Comparison of ENCODE assay signal across 9 mouse cellular contexts in genomic region chr4:13957920-13958319, GRCm38 (mm10).
DNase-seq lines count a peak whose midpoint lies in the region; ATAC-seq and TF ChIP-seq lines count a peak whose summit lies in the region.
"Had no signal": no experiment of that assay in that cellular context is flagged by ENCODE, and none has a peak within 500 bp of the region (broad histone marks: within the 10 kb centered on the region; RNA-seq: fewer than 3 reads in every experiment).

No protein-coding gene starts in this region.

- no peak for TF ChIP-seq CTCF in kidney, adult 2 months (conservative IDR thresholded peaks at IDR 0.05; ENCODE audit: insufficient read depth, insufficient read length, low read depth, low read length)
- no peak for TF ChIP-seq CTCF in midbrain, postnatal 0 days (IDR thresholded peaks at IDR 0.05)

- no peak overlapping the region for H3K4me2 ChIP-seq in midbrain, postnatal 0 days (ENCODE audit: low read depth, low read length, poor library complexity, severe bottlenecking)
- H3K4me2 ChIP-seq: liver, embryonic 12.5 days had no signal

- H3K9ac ChIP-seq in midbrain, postnatal 0 days (replicated peaks; ENCODE audit: low read length, poor library complexity, severe bottlenecking), result no peak overlapping the region
- H3K9ac ChIP-seq: liver, embryonic 12.5 days had no signal

- H3K36me3 ChIP-seq in kidney, adult 2 months (ENCODE audit: control insufficient read depth, insufficient read depth, low read length), result no peaks in the 10 kb centered on the region
- H3K36me3 ChIP-seq in midbrain, postnatal 0 days (ENCODE audit: insufficient read depth, low read length), result no peaks in the 10 kb centered on the region
- H3K36me3 ChIP-seq: liver, embryonic 12.5 days had no signal

- no peaks in the 10 kb centered on the region for H3K9me3 ChIP-seq in midbrain, postnatal 0 days (ENCODE audit: low read length)
- H3K9me3 ChIP-seq: liver, embryonic 12.5 days had no signal

- H3K27me3 ChIP-seq in kidney, adult 2 months (replicated peaks; ENCODE audit: control insufficient read depth, insufficient read depth, low read length), result no peaks in the 10 kb centered on the region
- H3K27me3 ChIP-seq in midbrain, postnatal 0 days (ENCODE audit: insufficient read depth, low read length), result no peaks in the 10 kb centered on the region
- H3K27me3 ChIP-seq: liver, embryonic 12.5 days had no signal

- H3K4me1 ChIP-seq in kidney, adult 2 months (ENCODE audit: control insufficient read depth, insufficient read depth, low read length), result no peaks in the 10 kb centered on the region
- H3K4me1 ChIP-seq in midbrain, postnatal 0 days (ENCODE audit: insufficient read depth, low read length), result no peaks in the 10 kb centered on the region; the same call in 1 of the 2 replicates
- H3K4me1 ChIP-seq: liver, embryonic 12.5 days had no signal

- H3K27ac ChIP-seq in kidney, adult 2 months (ENCODE audit: insufficient read depth, low read depth, low read length), result no peak overlapping the region
- no peak overlapping the region for H3K27ac ChIP-seq in midbrain, postnatal 0 days (ENCODE audit: low read depth, low read length)
- H3K27ac ChIP-seq: liver, embryonic 12.5 days had no signal

- no peak for TF ChIP-seq POLR2A in kidney, adult 2 months (IDR thresholded peaks at IDR 0.05; ENCODE audit: low read depth, low read length)

- WGBS in kidney, adult 2 months, result 9% methylated on average over 4 of the region's 4 CpGs
- 31% methylated on average over 4 of the region's 4 CpGs for WGBS in midbrain, postnatal 0 days

- ATAC-seq in midbrain, postnatal 0 days (ENCODE audit: low FRiP score), result peak; percentile 68; the same call in 1 of the 2 replicates
- no peak for ATAC-seq in megakaryocyte-erythroid progenitor cell, adult 5-6 weeks (replicated peaks; ENCODE audit: low FRiP score, low TSS enrichment, poor library complexity, severe bottlenecking)
- ATAC-seq: liver, embryonic 12.5 days had no signal

- no peak overlapping the region for H3K4me3 ChIP-seq in kidney, adult 2 months (ENCODE audit: insufficient read depth, low read depth, low read length)
- no peak overlapping the region for H3K4me3 ChIP-seq in midbrain, postnatal 0 days (ENCODE audit: low read depth, low read length)
- H3K4me3 ChIP-seq: liver, embryonic 12.5 days had no signal

- peak; percentile 7 for DNase-seq in embryo, embryonic 10.5 days (ENCODE audit: low spot score)
- no peak for DNase-seq in embryo, embryonic 9.5 days (ENCODE audit: extremely low spot score)
- DNase-seq in retina, adult 2 months (ENCODE audit: low read depth, low spot score), result peak; percentile 4
- DNase-seq in retina, embryonic 14.5 days (ENCODE audit: low spot score), result no peak
- peak; percentile 89 for DNase-seq in kidney, adult 2 months
- DNase-seq in midbrain, postnatal 0 days (ENCODE audit: low spot score), result peak; percentile 84
- DNase-seq in yolk sac, embryonic 10.5 days (ENCODE audit: low spot score), result no peak

Comparison
In these comparisons a context has a peak if more than half of its experiments do, and no peak if none do; other contexts are left out.
1. DNase-seq: peak in embryo, embryonic 10.5 days (single experiment), retina, adult 2 months (single experiment), kidney, adult 2 months (single experiment) and midbrain, postnatal 0 days (single experiment); none in embryo, embryonic 9.5 days (single experiment), retina, embryonic 14.5 days (single experiment) and yolk sac, embryonic 10.5 days (single experiment).